In the genomic region with DNA sequence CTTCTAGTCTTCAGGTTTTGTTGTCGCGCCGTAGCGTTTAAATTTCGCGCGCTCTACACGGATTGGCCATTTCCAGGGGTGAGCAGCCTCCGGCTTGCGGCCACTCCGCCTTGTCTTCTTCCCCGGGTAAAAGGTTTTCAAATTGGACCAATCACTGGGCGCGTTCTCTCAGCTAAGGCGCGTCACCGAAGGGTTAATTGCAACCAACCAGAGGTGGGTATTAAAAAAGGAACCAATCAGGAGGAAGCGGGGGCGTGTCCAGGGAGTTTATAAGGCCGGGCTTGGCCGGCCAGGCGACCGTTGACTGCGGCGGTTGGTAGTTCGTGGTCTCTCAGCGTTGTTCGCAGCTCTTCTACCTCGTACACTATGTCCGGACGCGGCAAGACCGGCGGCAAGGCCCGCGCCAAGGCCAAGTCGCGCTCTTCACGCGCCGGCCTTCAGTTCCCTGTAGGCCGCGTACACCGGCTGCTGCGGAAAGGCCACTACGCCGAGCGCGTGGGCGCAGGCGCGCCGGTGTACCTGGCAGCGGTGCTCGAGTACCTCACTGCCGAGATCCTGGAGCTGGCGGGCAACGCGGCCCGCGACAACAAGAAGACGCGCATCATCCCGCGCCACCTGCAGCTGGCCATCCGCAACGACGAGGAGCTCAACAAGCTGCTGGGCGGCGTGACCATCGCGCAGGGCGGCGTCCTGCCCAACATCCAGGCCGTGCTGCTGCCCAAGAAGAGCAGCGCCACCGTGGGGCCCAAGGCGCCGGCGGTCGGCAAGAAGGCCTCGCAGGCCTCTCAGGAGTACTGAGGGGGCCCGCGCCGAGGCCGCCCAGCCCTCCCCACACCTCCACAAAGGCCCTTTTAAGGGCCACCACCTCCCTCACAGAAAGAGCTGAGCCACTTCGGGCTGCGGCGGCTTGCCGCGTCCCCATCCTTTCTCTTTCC, we compare ENCODE assay signal across 8 mouse cellular contexts. TPM values are rescaled to one million over a fixed set of nuclear protein-coding genes. Genes with fewer than 3 reads are reported as not detected.
DNase-seq lines count a peak whose midpoint lies in the region; ATAC-seq and TF ChIP-seq lines count a peak whose summit lies in the region.

A gene (plus strand): TSS at position 299 of the 935 bp plus-strand sequence.

- peak within 1 kb of the TSS; percentile 66 for H3K4me2 ChIP-seq in forebrain, postnatal 0 days (ENCODE audit: low read depth)
- H3K4me2 ChIP-seq in lung, embryonic 15.5 days = peak within 1 kb of the TSS; percentile 67

- no peak for TF ChIP-seq RAD21 in MEL (IDR thresholded peaks at IDR 0.05; ENCODE audit: low read depth, low read length)

- peak; percentile 100 for TF ChIP-seq POLR2A in MEL (IDR thresholded peaks at IDR 0.05; ENCODE audit: control insufficient read depth in 1 of 2, insufficient read depth in 1 of 2, low read depth in 1 of 2, low read length in 2 of 2, poor library complexity in 1 of 2)
- peak; percentile 100 for TF ChIP-seq POLR2A in cerebellum, adult 2 months (IDR thresholded peaks at IDR 0.05; ENCODE audit: borderline replicate concordance, insufficient read depth, low read length)

- peaks cover 0 to 6% of the 10 kb centered on the region in 2 experiments; a peak in 3 of 4 replicates for H3K36me3 ChIP-seq in MEL (ENCODE audit: control insufficient read depth in 1 of 2, insufficient read depth in 2 of 2, low read length in 2 of 2)
- H3K36me3 ChIP-seq in forebrain, postnatal 0 days (ENCODE audit: insufficient read depth) = peaks cover 29% of the 10 kb centered on the region
- peaks cover 69% of the 10 kb centered on the region for H3K36me3 ChIP-seq in lung, embryonic 15.5 days

- TF ChIP-seq CTCF in MEL (IDR thresholded peaks at IDR 0.05 in 2 of 3, conservative IDR thresholded peaks at IDR 0.05 in 1 of 3; ENCODE audit: control insufficient read depth in 1 of 3, insufficient read depth in 1 of 3, low read depth in 2 of 3, low read length in 3 of 3, poor library complexity in 1 of 3, severe bottlenecking in 1 of 3) = peak in 1 of 3 experiments; percentile 27; a peak in 1 of 6 replicates
- TF ChIP-seq CTCF in cerebellum, adult 2 months (IDR thresholded peaks at IDR 0.05; ENCODE audit: borderline replicate concordance, insufficient read depth, low read depth, low read length) = peak; percentile 27; the same call in 1 of the 2 replicates
- TF ChIP-seq CTCF in forebrain, postnatal 0 days (IDR thresholded peaks at IDR 0.05; ENCODE audit: low read depth) = peak; percentile 68

- H3K79me2 ChIP-seq in MEL (ENCODE audit: control insufficient read depth, insufficient read depth, low read length, poor library complexity) = peaks cover 24% of the 10 kb centered on the region

- peak; percentile 100 for DNase-seq in MEL (ENCODE audit: low read depth, low spot score)
- peak; percentile 98 to 100 for DNase-seq in cerebellum, adult 2 months
- DNase-seq in forebrain, postnatal 0 days = peak; percentile 99
- peak; percentile 98 for DNase-seq in heart, postnatal 4 days
- DNase-seq in layer of hippocampus, adult 8-10 months (ENCODE audit: low spot score in 2 of 2) = peak; percentile 99 to 100
- DNase-seq in ovary, adult 18-20 months (ENCODE audit: low spot score) = peak; percentile 99
- peak; percentile 99 for DNase-seq in thymus, postnatal 0 days (ENCODE audit: low spot score)

- H3K9me3 ChIP-seq in MEL (replicated peaks; ENCODE audit: insufficient read depth, low read length) = no peaks in the 10 kb centered on the region
- no peaks in the 10 kb centered on the region for H3K9me3 ChIP-seq in forebrain, postnatal 0 days (ENCODE audit: low read length)
- H3K9me3 ChIP-seq in lung, embryonic 15.5 days = no peaks in the 10 kb centered on the region

- H3K27ac ChIP-seq in MEL (ENCODE audit: control insufficient read depth, low read depth, low read length) = peak within 1 kb of the TSS; percentile 93
- H3K27ac ChIP-seq in cerebellum, adult 2 months (ENCODE audit: insufficient read depth, low read length) = peak within 1 kb of the TSS; percentile 72
- H3K27ac ChIP-seq in forebrain, postnatal 0 days (ENCODE audit: low read depth, low read length) = peak within 1 kb of the TSS; percentile 85
- peak within 1 kb of the TSS; percentile 99 for H3K27ac ChIP-seq in lung, embryonic 15.5 days

- no peaks in the 10 kb centered on the region for H3K27me3 ChIP-seq in MEL (ENCODE audit: control insufficient read depth in 1 of 2, insufficient read depth in 2 of 2, low read length in 2 of 2)
- H3K27me3 ChIP-seq in cerebellum, adult 2 months (ENCODE audit: control insufficient read depth, insufficient read depth, low read length) = no peaks in the 10 kb centered on the region
- no peaks in the 10 kb centered on the region for H3K27me3 ChIP-seq in forebrain, postnatal 0 days (ENCODE audit: insufficient read depth, low read length)
- H3K27me3 ChIP-seq in lung, embryonic 15.5 days = no peaks in the 10 kb centered on the region

- under 1% methylated on average over 91 of the region's 91 CpGs for WGBS in cerebellum, adult 2 months
- 1% methylated on average over 91 of the region's 91 CpGs for WGBS in forebrain, postnatal 0 days
- under 1% methylated on average over 91 of the region's 91 CpGs for WGBS in lung, embryonic 15.5 days

- ATAC-seq in forebrain, postnatal 0 days = peak; percentile 97
- peak; percentile 95 for ATAC-seq in lung, embryonic 15.5 days (ENCODE audit: borderline replicate concordance, extremely low read depth, low FRiP score, low TSS enrichment)

- H3K9ac ChIP-seq in MEL (ENCODE audit: control insufficient read depth, low read depth, low read length, poor library complexity, severe bottlenecking) = peak within 1 kb of the TSS; percentile 99
- H3K9ac ChIP-seq in forebrain, postnatal 0 days = peak within 1 kb of the TSS; percentile 78
- H3K9ac ChIP-seq in lung, embryonic 15.5 days = peak within 1 kb of the TSS; percentile 98

- peaks cover 0 to 3% of the 10 kb centered on the region in 2 experiments; a peak in 1 of 4 replicates for H3K4me1 ChIP-seq in MEL (ENCODE audit: control insufficient read depth in 1 of 2, insufficient read depth in 2 of 2, low read length in 2 of 2)
- peaks cover 7% of the 10 kb centered on the region; the same call in 1 of the 2 replicates for H3K4me1 ChIP-seq in cerebellum, adult 2 months (ENCODE audit: control insufficient read depth, insufficient read depth, low read length)
- peaks cover 6% of the 10 kb centered on the region; the same call in 1 of the 2 replicates for H3K4me1 ChIP-seq in forebrain, postnatal 0 days (ENCODE audit: insufficient read depth)
- peaks cover 18% of the 10 kb centered on the region for H3K4me1 ChIP-seq in lung, embryonic 15.5 days

- TF ChIP-seq EP300 in MEL (IDR thresholded peaks at IDR 0.05; ENCODE audit: low read depth in 1 of 2, low read length in 2 of 2) = peak in 1 of 2 experiments; percentile 71; a peak in 1 of 4 replicates

- H3K4me3 ChIP-seq in MEL (ENCODE audit: control insufficient read depth in 1 of 2, insufficient read depth in 1 of 2, low read depth in 2 of 2, low read length in 2 of 2) = peak within 1 kb of the TSS; percentile 55 to 86
- H3K4me3 ChIP-seq in cerebellum, adult 2 months (replicated peaks; ENCODE audit: insufficient read depth, low read depth, low read length) = peak within 1 kb of the TSS; percentile 79
- peak within 1 kb of the TSS; percentile 73 for H3K4me3 ChIP-seq in forebrain, postnatal 0 days (ENCODE audit: low read depth, low read length)
- H3K4me3 ChIP-seq in lung, embryonic 15.5 days = peak within 1 kb of the TSS; percentile 75

TF ChIP-seq in MEL, 35 proteins besides CTCF, POLR2A, EP300 and RAD21 (continues in another document):
- peak; percentile 62 for TF ChIP-seq TCF12 (IDR thresholded peaks at IDR 0.05; ENCODE audit: low read depth, low read length)
- TF ChIP-seq POLR2AphosphoS2 (IDR thresholded peaks at IDR 0.05; ENCODE audit: low read length) = peak; percentile 100
- TF ChIP-seq BHLHE40 (IDR thresholded peaks at IDR 0.05; ENCODE audit: borderline replicate concordance, low read depth, low read length) = no peak
- TF ChIP-seq HCFC1 (IDR thresholded peaks at IDR 0.05; ENCODE audit: low read depth, low read length) = peak; percentile 74; the same call in 1 of the 2 replicates
- TF ChIP-seq ZC3H11A (IDR thresholded peaks at IDR 0.05; ENCODE audit: low read depth, low read length) = no peak
- no peak for TF ChIP-seq KAT2A (conservative IDR thresholded peaks at IDR 0.05; ENCODE audit: low read depth, low read length)
- TF ChIP-seq TBP (IDR thresholded peaks at IDR 0.05; ENCODE audit: low read depth, low read length) = peak; percentile 99
- TF ChIP-seq GATA1 (IDR thresholded peaks at IDR 0.05; ENCODE audit: low read depth, low read length) = no peak
- no peak for TF ChIP-seq ZKSCAN1 (IDR thresholded peaks at IDR 0.05; ENCODE audit: low read depth, low read length)
- TF ChIP-seq NELFE (IDR thresholded peaks at IDR 0.05; ENCODE audit: low read depth, low read length) = peak; percentile 100
- no peak for TF ChIP-seq ELF1 (IDR thresholded peaks at IDR 0.05; ENCODE audit: low read depth, low read length)
- peak; percentile 77 for TF ChIP-seq MXI1 (IDR thresholded peaks at IDR 0.05; ENCODE audit: low read depth, low read length)
- TF ChIP-seq E2F4 (IDR thresholded peaks at IDR 0.05; ENCODE audit: borderline replicate concordance, low read depth, low read length) = peak; percentile 100
- TF ChIP-seq MAX (IDR thresholded peaks at IDR 0.05; ENCODE audit: low read length) = peak; percentile 33; the same call in 1 of the 2 replicates
- peak; percentile 50; the same call in 1 of the 2 replicates for TF ChIP-seq MYC (IDR thresholded peaks at IDR 0.05; ENCODE audit: low read depth, low read length)
- peak; percentile 99 for TF ChIP-seq MYB (IDR thresholded peaks at IDR 0.05; ENCODE audit: low read depth, low read length)
- no peak; the same call in none of the 2 replicates for TF ChIP-seq CHD1 (IDR thresholded peaks at IDR 0.05; ENCODE audit: low read depth, low read length)
- TF ChIP-seq TAL1 (IDR thresholded peaks at IDR 0.05; ENCODE audit: low read length) = no peak
- TF ChIP-seq POLR2AphosphoS5 (IDR thresholded peaks at IDR 0.05; ENCODE audit: borderline replicate concordance, low read depth, low read length) = peak; percentile 96

RNA-seq across cellular contexts. Expression of the gene that starts here (rescaled TPM):
- 805 and 828 TPM in 2 replicates for total RNA-seq in MEL (2012; rRNA removed)
- 10 to 100 TPM in 1 of 2 experiments, not detected in 1; 89.6 TPM for polyA plus RNA-seq in MEL (2012; ENCODE audit: insufficient read depth in 1 of 2, insufficient read length in 2 of 2, low read depth in 1 of 2, low replicate concordance in 2 of 2, missing spikeins in 1 of 2)
- polyA plus RNA-seq in cerebellum, adult 2 months (2012; rRNA removed) = 63.1 and 63.5 TPM in 2 replicates
- total RNA-seq in forebrain, postnatal 0 days (2014; rRNA removed) = 97.8 and 109 TPM in 2 replicates
- polyA plus RNA-seq in forebrain, postnatal 0 days (2015; fragmentation: Nextera tagmentation; extraction: Ambion mirVana) = 143 and 149 TPM in 2 replicates
- 100 to 1,000 TPM; 157 to 164 TPM for total RNA-seq in heart, postnatal 4 days (2021)
- 10 to 100 TPM; 40.3 to 44.3 (median 41.6) TPM for total RNA-seq in layer of hippocampus, adult 8-10 months (2022)
- polyA plus RNA-seq in lung, embryonic 15.5 days (2015; fragmentation: Nextera tagmentation; extraction: Ambion mirVana) = 357 and 365 TPM in 2 replicates
- polyA plus RNA-seq in thymus, postnatal 0 days (2015; fragmentation: Nextera tagmentation; extraction: Ambion mirVana) = 454 and 470 TPM in 2 replicates

Comparison
In these comparisons a context has a peak if more than half of its experiments do, and no peak if none do; other contexts are left out.
1. Peak in every context shown above with its lines: DNase-seq, ATAC-seq, H3K4me3 ChIP-seq and H3K27ac ChIP-seq.